Mouse (Mus musculus) intestine, postnatal 0 days (tissue): Measurements from ENCODE around the gene Drp2. TPM values are rescaled to one million over a fixed set of nuclear protein-coding genes. Genes with fewer than 3 reads are reported as not detected.

Experiments
- ATAC-seq: fragments of 200-750 bp; cut with Nextera tagmentation; 2 replicates; pipeline ENCODE4 v1.8.0; 2017; ENCODE audit warnings: mild to moderate bottlenecking, moderate TSS enrichment, moderate library complexity
- H3K27ac ChIP-seq: fragments of 300-500 bp; sonication (generic); 2 replicates; pipeline ENCODE4 v1.5.1; 2014; ENCODE audit warnings: mild to moderate bottlenecking, low read depth, low read length, moderate library complexity
- H3K27me3 ChIP-seq: fragments of 300-500 bp; sonication (generic); replicated peaks from 2 replicates; pipeline ENCODE4 v1.6.1; 2014; ENCODE audit warnings: low read length, mixed read lengths; ENCODE audit not compliant: control insufficient read depth, insufficient read depth
- H3K36me3 ChIP-seq: fragments of 300-500 bp; sonication (generic); 2 replicates; pipeline ENCODE4 v1.6.1; 2014; ENCODE audit warnings: mild to moderate bottlenecking, moderate library complexity; ENCODE audit not compliant: control insufficient read depth, insufficient read depth
- H3K4me1 ChIP-seq: fragments of 300-500 bp; sonication (generic); replicated peaks from 2 replicates; pipeline ENCODE4 v1.6.1; 2014; ENCODE audit warnings: antibody characterized with exemption, low read length, mixed read lengths; ENCODE audit not compliant: control insufficient read depth, insufficient read depth
- H3K4me2 ChIP-seq: fragments of 300-500 bp; sonication (generic); replicated peaks from 2 replicates; pipeline ENCODE4 v1.6.1; 2014; ENCODE audit warnings: low read depth, mild to moderate bottlenecking, moderate library complexity
- H3K4me3 ChIP-seq: fragments of 300-500 bp; sonication (generic); 2 replicates; pipeline ENCODE4 v1.5.1; 2014; ENCODE audit warnings: low read depth, low read length
- H3K9ac ChIP-seq: fragments of 300-500 bp; sonication (generic); 2 replicates; pipeline ENCODE4 v1.6.1; 2014; ENCODE audit warnings: mild to moderate bottlenecking, low read depth, low read length
- H3K9me3 ChIP-seq: fragments of 300-500 bp; sonication (generic); 2 replicates; pipeline ENCODE4 v1.6.1; 2016; ENCODE audit warnings: mixed run types; ENCODE audit not compliant: control insufficient read depth
- CTCF ChIP-seq: sonication (generic); IDR thresholded peaks from 2 replicates; pipeline ENCODE4 v1.5.1; 2016; ENCODE audit warnings: low read depth, mild to moderate bottlenecking, control low read depth, antibody characterized with exemption, moderate library complexity
- WGBS: fragments of 180-500 bp; shearing (Covaris S2); extraction: QIAGEN DNeasy Blood & Tissue Kit; methylation state at CpG from one replicate; pipeline ENCODE4 v1.1.7; 2014; 5-methylcytosine and 5-hydroxymethylcytosine counted together
- polyA plus RNA-seq: library from polyadenylated mRNA; unstranded; fragments of >200 nt; fragmentation: Nextera tagmentation; extraction: Ambion mirVana; gene quantifications from 2 replicates; pipeline ENCODE4 v1.2.1, GENCODE M21; 2015

Gene Drp2
- polyA plus RNA-seq, 1 experiment from 2014 or later: 0.34 TPM

DNA sequence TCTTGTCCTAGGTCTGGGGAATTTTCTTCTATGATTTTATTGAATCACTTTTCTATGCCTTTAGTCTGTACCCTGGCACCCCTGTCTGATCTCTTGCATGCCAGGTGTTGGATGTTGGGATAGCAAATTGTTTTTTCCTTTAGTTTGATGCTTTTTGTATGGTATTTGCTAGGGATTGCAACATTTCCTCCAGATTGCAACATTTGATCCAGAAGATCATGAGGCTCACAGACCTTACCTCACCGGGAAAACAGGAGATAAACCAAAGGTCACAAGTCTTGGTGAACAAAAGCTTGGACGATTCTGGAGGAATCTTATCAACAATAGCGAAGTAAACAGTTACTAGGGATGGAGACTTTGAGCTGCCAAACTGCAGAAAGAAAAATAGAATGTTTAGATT is 77.4 kb downstream of the Drp2 start:
- no peak for TF ChIP-seq CTCF
- H3K4me2 ChIP-seq: no peak overlapping the region
- ATAC-seq: no peak
- 26% methylated on average over 3 of the region's 3 CpGs for WGBS
- H3K9ac ChIP-seq: no peak overlapping the region
- no peaks in the 10 kb centered on the region for H3K9me3 ChIP-seq
- no peak overlapping the region for H3K27ac ChIP-seq
- no peaks in the 10 kb centered on the region for H3K36me3 ChIP-seq
- H3K4me1 ChIP-seq: no peaks in the 10 kb centered on the region
- H3K4me3 ChIP-seq: no peak overlapping the region
- no peaks in the 10 kb centered on the region for H3K27me3 ChIP-seq

DNA sequence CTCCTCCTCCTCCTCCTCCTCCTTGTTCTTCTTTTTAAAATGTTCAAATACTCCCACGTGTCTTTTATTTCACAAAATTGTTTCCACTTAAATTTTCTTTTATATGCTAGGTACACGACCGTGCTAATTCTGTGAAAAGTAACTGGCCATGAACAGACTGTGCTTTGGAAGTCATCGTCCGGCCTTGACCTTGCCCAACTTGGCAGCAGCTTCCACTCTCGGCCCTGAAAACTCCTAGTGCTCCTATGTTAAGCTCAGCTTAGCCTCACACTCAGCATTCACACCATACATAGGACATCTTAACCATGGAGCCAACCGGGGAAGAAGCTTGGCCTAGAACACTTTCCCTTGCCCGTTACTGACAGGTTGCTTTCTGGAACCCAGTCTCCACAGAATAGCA is 96.3 kb downstream of the Drp2 start:
- H3K9me3 ChIP-seq: no peaks in the 10 kb centered on the region
- H3K27ac ChIP-seq: no peak overlapping the region
- no peak for TF ChIP-seq CTCF
- H3K4me2 ChIP-seq: no peak overlapping the region
- H3K4me3 ChIP-seq: no peak overlapping the region
- no peak overlapping the region for H3K9ac ChIP-seq
- H3K4me1 ChIP-seq: no peaks in the 10 kb centered on the region
- no peaks in the 10 kb centered on the region for H3K36me3 ChIP-seq
- no peak for ATAC-seq
- WGBS: 88% methylated on average over 8 of the region's 8 CpGs
- no peaks in the 10 kb centered on the region for H3K27me3 ChIP-seq

Other genes with a start within 250 kb of the Drp2 start
- 0.07 and 0.18 TPM in 2 replicates for gene Xkrx, start 242.5 kb upstream of the Drp2 start, polyA plus RNA-seq
- gene Arl13a, start 217.1 kb upstream of the Drp2 start, polyA plus RNA-seq: not detected in 2 replicates
- 0.20 and 0.46 TPM in 2 replicates for gene Nox1, start 182.6 kb upstream of the Drp2 start, polyA plus RNA-seq
- gene Trmt2b, start 127.6 kb upstream of the Drp2 start, polyA plus RNA-seq: 13.0 and 14.2 TPM in 2 replicates
- gene Tmem35a, start 109.3 kb upstream of the Drp2 start, polyA plus RNA-seq: 1.9 TPM in 2 replicates
- gene Cenpi, start 96.5 kb upstream of the Drp2 start, polyA plus RNA-seq: 5.7 and 7.2 TPM in 2 replicates
- not detected in 2 replicates for gene Taf7l, start 71.9 kb downstream of the Drp2 start, polyA plus RNA-seq
- 68.6 and 71.5 TPM in 2 replicates for gene Timm8a1, start 137.3 kb downstream of the Drp2 start, polyA plus RNA-seq
- gene Btk, start 179.0 kb downstream of the Drp2 start, polyA plus RNA-seq: 0.81 and 0.83 TPM in 2 replicates
- 308 and 311 TPM in 2 replicates for gene Rpl36a, start 181.1 kb downstream of the Drp2 start, polyA plus RNA-seq
- 25.9 and 26.2 TPM in 2 replicates for gene Gla, start 196.6 kb downstream of the Drp2 start, polyA plus RNA-seq
- 81.7 and 88.7 TPM in 2 replicates for gene Hnrnph2, start 196.6 kb downstream of the Drp2 start, polyA plus RNA-seq